Mouse (Mus musculus): ENCODE measurements around the gene Psme2. TPM values are rescaled to one million over a fixed set of nuclear protein-coding genes. Genes with fewer than 3 reads are reported as not detected.

Psme2 gene
- polyA plus RNA-seq, 1 experiment from 2014 or later, result 222 TPM

- H3K4me3 ChIP-seq (ENCODE audit: low read depth, low read length), result no peak overlapping the region
- no peak overlapping the region for H3K27ac ChIP-seq (ENCODE audit: low read depth, low read length)
- no peaks in the 10 kb centered on the region for H3K27me3 ChIP-seq (ENCODE audit: control insufficient read depth, insufficient read depth, low read length)
- WGBS, result 92% methylated on average over 11 of the region's 11 CpGs
- H3K4me2 ChIP-seq (replicated peaks; ENCODE audit: low read depth, low read length), result no peak overlapping the region
- H3K36me3 ChIP-seq (ENCODE audit: control insufficient read depth, insufficient read depth, low read length), result peaks cover 3% of the 10 kb centered on the region; the same call in 1 of the 2 replicates
- ATAC-seq (ENCODE audit: low FRiP score), result no peak
- 0 out of 2 replicates have a peak, but pooled peaks cover 4% of the 10 kb centered on the region for H3K4me1 ChIP-seq (replicated peaks; ENCODE audit: control insufficient read depth, insufficient read depth, low read length)
- H3K9ac ChIP-seq (ENCODE audit: low read depth, low read length), result no peak overlapping the region
- DNase-seq (ENCODE audit: low spot score), result no peak
- no peaks in the 10 kb centered on the region for H3K9me3 ChIP-seq (ENCODE audit: control insufficient read depth, low read length)
These were observed 27.7 kb downstream of the Psme2 start for GRCm38 (mm10) chr14:55563249-55563648.

GRCm38 (mm10) chr14:55561860-55562259, 29.1 kb downstream of the Psme2 start:
- Histone ChIP-seq H3K4me2 (replicated peaks; ENCODE audit: low read depth, low read length) (no peak overlapping the region), H3K27ac (ENCODE audit: low read depth, low read length) (no peak overlapping the region), H3K27me3 (ENCODE audit: control insufficient read depth, insufficient read depth, low read length) (no peaks in the 10 kb centered on the region), H3K36me3 (ENCODE audit: control insufficient read depth, insufficient read depth, low read length) (peaks cover 3% of the 10 kb centered on the region; the same call in 1 of the 2 replicates), H3K4me3 (ENCODE audit: low read depth, low read length) (no peak overlapping the region), H3K9me3 (ENCODE audit: control insufficient read depth, low read length) (no peaks in the 10 kb centered on the region), H3K4me1 (replicated peaks; ENCODE audit: control insufficient read depth, insufficient read depth, low read length) (0 out of 2 replicates have a peak, but pooled peaks cover 4% of the 10 kb centered on the region), H3K9ac (ENCODE audit: low read depth, low read length) (no peak overlapping the region)
- DNase-seq (ENCODE audit: low spot score), result no peak
- WGBS, result 88% methylated on average over 10 of the region's 10 CpGs
- ATAC-seq (ENCODE audit: low FRiP score), result no peak

GRCm38 (mm10) chr14:55560202-55561073, 30.5 kb downstream of the Psme2 start, which contains the start of gene A730061H03Rik:
Gene A730061H03Rik (minus strand): TSS chr14:55560406.
- 0 out of 2 replicates have a peak, but pooled peaks cover 4% of the 10 kb centered on the region for H3K4me1 ChIP-seq (replicated peaks; ENCODE audit: control insufficient read depth, insufficient read depth, low read length)
- peak; percentile 98 for DNase-seq (ENCODE audit: low spot score)
- H3K9me3 ChIP-seq (ENCODE audit: control insufficient read depth, low read length), result no peaks in the 10 kb centered on the region
- no peaks in the 10 kb centered on the region for H3K27me3 ChIP-seq (ENCODE audit: control insufficient read depth, insufficient read depth, low read length)
- peak within 1 kb of the TSS; percentile 76 for H3K9ac ChIP-seq (ENCODE audit: low read depth, low read length)
- WGBS, result under 1% methylated on average over 51 of the region's 51 CpGs
- peak within 1 kb of the TSS; percentile 91 for H3K27ac ChIP-seq (ENCODE audit: low read depth, low read length)
- H3K4me3 ChIP-seq (ENCODE audit: low read depth, low read length), result peak within 1 kb of the TSS; percentile 43
- H3K4me2 ChIP-seq (replicated peaks; ENCODE audit: low read depth, low read length), result peak within 1 kb of the TSS; percentile 75
- ATAC-seq (ENCODE audit: low FRiP score), result peak; percentile 98
- no peaks in the 10 kb centered on the region for H3K36me3 ChIP-seq (ENCODE audit: control insufficient read depth, insufficient read depth, low read length)

GRCm38 (mm10) chr14:55559799-55560201, 31.1 kb downstream of the Psme2 start, which contains the start of gene Dcaf11:
Gene Dcaf11 (plus strand): TSS chr14:55560006.
- DNase-seq (ENCODE audit: low spot score), result peak; percentile 94
- peak; percentile 85 for ATAC-seq (ENCODE audit: low FRiP score)
- Histone ChIP-seq H3K27ac (ENCODE audit: low read depth, low read length) (peak within 1 kb of the TSS; percentile 91), H3K4me3 (ENCODE audit: low read depth, low read length) (peak within 1 kb of the TSS; percentile 43), H3K4me1 (replicated peaks; ENCODE audit: control insufficient read depth, insufficient read depth, low read length) (0 out of 2 replicates have a peak, but pooled peaks cover 4% of the 10 kb centered on the region), H3K4me2 (replicated peaks; ENCODE audit: low read depth, low read length) (peak within 1 kb of the TSS; percentile 75), H3K36me3 (ENCODE audit: control insufficient read depth, insufficient read depth, low read length) (no peaks in the 10 kb centered on the region), H3K27me3 (ENCODE audit: control insufficient read depth, insufficient read depth, low read length) (no peaks in the 10 kb centered on the region), H3K9ac (ENCODE audit: low read depth, low read length) (peak within 1 kb of the TSS; percentile 76), H3K9me3 (ENCODE audit: control insufficient read depth, low read length) (no peaks in the 10 kb centered on the region)
- WGBS, result under 1% methylated on average over 27 of the region's 27 CpGs

- 58% methylated on average over 6 of the region's 6 CpGs for WGBS
- ATAC-seq (ENCODE audit: low FRiP score), result no peak
- no peaks in the 10 kb centered on the region for H3K36me3 ChIP-seq (ENCODE audit: control insufficient read depth, insufficient read depth, low read length)
- DNase-seq (ENCODE audit: low spot score), result no peak
- H3K4me1 ChIP-seq (replicated peaks; ENCODE audit: control insufficient read depth, insufficient read depth, low read length), result 0 out of 2 replicates have a peak, but pooled peaks cover 4% of the 10 kb centered on the region
- no peaks in the 10 kb centered on the region for H3K9me3 ChIP-seq (ENCODE audit: control insufficient read depth, low read length)
- no peak overlapping the region for H3K9ac ChIP-seq (ENCODE audit: low read depth, low read length)
- no peaks in the 10 kb centered on the region for H3K27me3 ChIP-seq (ENCODE audit: control insufficient read depth, insufficient read depth, low read length)
- peak overlapping the region; percentile 43 for H3K4me3 ChIP-seq (ENCODE audit: low read depth, low read length)
- H3K27ac ChIP-seq (ENCODE audit: low read depth, low read length), result no peak overlapping the region
- 0 out of 2 replicates have a peak overlapping the region, but pooled peaks have one; percentile 19 for H3K4me2 ChIP-seq (replicated peaks; ENCODE audit: low read depth, low read length)
These were observed 32.0 kb downstream of the Psme2 start for GRCm38 (mm10) chr14:55558740-55559448.

GRCm38 (mm10) chr14:55557587-55557986, 33.3 kb downstream of the Psme2 start:
- 86% methylated on average over 3 of the region's 3 CpGs for WGBS
- H3K27ac ChIP-seq (ENCODE audit: low read depth, low read length), result no peak overlapping the region
- H3K4me1 ChIP-seq (replicated peaks; ENCODE audit: control insufficient read depth, insufficient read depth, low read length), result 0 out of 2 replicates have a peak, but pooled peaks cover 4% of the 10 kb centered on the region
- no peak for ATAC-seq (ENCODE audit: low FRiP score)
- no peaks in the 10 kb centered on the region for H3K9me3 ChIP-seq (ENCODE audit: control insufficient read depth, low read length)
- no peak for DNase-seq (ENCODE audit: low spot score)
- H3K9ac ChIP-seq (ENCODE audit: low read depth, low read length), result no peak overlapping the region
- no peak overlapping the region for H3K4me2 ChIP-seq (replicated peaks; ENCODE audit: low read depth, low read length)
- no peaks in the 10 kb centered on the region for H3K36me3 ChIP-seq (ENCODE audit: control insufficient read depth, insufficient read depth, low read length)
- no peak overlapping the region for H3K4me3 ChIP-seq (ENCODE audit: low read depth, low read length)
- H3K27me3 ChIP-seq (ENCODE audit: control insufficient read depth, insufficient read depth, low read length), result no peaks in the 10 kb centered on the region

GRCm38 (mm10) chr14:55557003-55557402, 33.9 kb downstream of the Psme2 start:
- no peak for ATAC-seq (ENCODE audit: low FRiP score)

GRCm38 (mm10) chr14:55555788-55556187, 35.1 kb downstream of the Psme2 start:
- no peak for DNase-seq (ENCODE audit: low spot score)
- Histone ChIP-seq H3K9me3 (ENCODE audit: control insufficient read depth, low read length) (no peaks in the 10 kb centered on the region), H3K4me3 (ENCODE audit: low read depth, low read length) (no peak overlapping the region), H3K9ac (ENCODE audit: low read depth, low read length) (no peak overlapping the region), H3K27ac (ENCODE audit: low read depth, low read length) (no peak overlapping the region), H3K4me1 (replicated peaks; ENCODE audit: control insufficient read depth, insufficient read depth, low read length) (no peaks in the 10 kb centered on the region), H3K27me3 (ENCODE audit: control insufficient read depth, insufficient read depth, low read length) (no peaks in the 10 kb centered on the region), H3K36me3 (ENCODE audit: control insufficient read depth, insufficient read depth, low read length) (no peaks in the 10 kb centered on the region), H3K4me2 (replicated peaks; ENCODE audit: low read depth, low read length) (no peak overlapping the region)
- no peak for ATAC-seq (ENCODE audit: low FRiP score)
- 79% methylated on average over 3 of the region's 3 CpGs for WGBS

More at GRCm38 (mm10) chr14:55557003-55557402, 33.9 kb downstream of the Psme2 start:
- Histone ChIP-seq H3K9ac (ENCODE audit: low read depth, low read length) (no peak overlapping the region), H3K4me3 (ENCODE audit: low read depth, low read length) (no peak overlapping the region), H3K27me3 (ENCODE audit: control insufficient read depth, insufficient read depth, low read length) (no peaks in the 10 kb centered on the region), H3K36me3 (ENCODE audit: control insufficient read depth, insufficient read depth, low read length) (no peaks in the 10 kb centered on the region), H3K27ac (ENCODE audit: low read depth, low read length) (no peak overlapping the region), H3K4me2 (replicated peaks; ENCODE audit: low read depth, low read length) (no peak overlapping the region), H3K4me1 (replicated peaks; ENCODE audit: control insufficient read depth, insufficient read depth, low read length) (0 out of 2 replicates have a peak, but pooled peaks cover 4% of the 10 kb centered on the region), H3K9me3 (ENCODE audit: control insufficient read depth, low read length) (no peaks in the 10 kb centered on the region)
- DNase-seq (ENCODE audit: low spot score), result peak; percentile 76
- WGBS, result 33% methylated on average over 5 of the region's 5 CpGs

All from hindbrain, embryonic 11.5 days (tissue).